Mouse (Mus musculus) spleen, adult 12 weeks (tissue): ENCODE measurements around the gene Sept1.
"Not testable (repeated sequence)": the region's sequence is repeated elsewhere in the genome, so short reads cannot be mapped to it uniquely, and the experiment has no call there.

Source experiments
- DNase-seq: peaks from one replicate; pipeline ENCODE4 v3.0.0; 2022; ENCODE audit warnings: low spot score

Sept1 gene

GRCm38 (mm10) chr7:127194011-127194632, 38.8 kb downstream of the Sept1 start:
- DNase-seq = no peak

- no peak for DNase-seq
These were observed 39.9 kb downstream of the Sept1 start for GRCm38 (mm10) chr7:127192989-127193388.

GRCm38 (mm10) chr7:127190672-127191071, 42.3 kb downstream of the Sept1 start:
- no peak for DNase-seq

- DNase-seq = no peak
These were observed 44.3 kb downstream of the Sept1 start for GRCm38 (mm10) chr7:127188305-127189276.

- no peak for DNase-seq
These were observed 45.6 kb downstream of the Sept1 start for GRCm38 (mm10) chr7:127187351-127187750.

- DNase-seq = no peak
These were observed 47.3 kb downstream of the Sept1 start for GRCm38 (mm10) chr7:127185601-127186000.

GRCm38 (mm10) chr7:127184720-127185119, 48.2 kb downstream of the Sept1 start:
- no peak for DNase-seq

- DNase-seq = peak; percentile 40
These were observed 49.1 kb downstream of the Sept1 start for GRCm38 (mm10) chr7:127183828-127184227.

GRCm38 (mm10) chr7:127183345-127183744, 49.6 kb downstream of the Sept1 start:
- no peak for DNase-seq

GRCm38 (mm10) chr7:127181724-127182123, 51.2 kb downstream of the Sept1 start:
- DNase-seq = not testable (repeated sequence)

GRCm38 (mm10) chr7:127180783-127181182, 52.1 kb downstream of the Sept1 start:
- no peak for DNase-seq

GRCm38 (mm10) chr7:127176937-127177336, 56.0 kb downstream of the Sept1 start:
- DNase-seq = no peak

GRCm38 (mm10) chr7:127166501-127166900, 66.4 kb downstream of the Sept1 start:
- no peak for DNase-seq

- DNase-seq = no peak
These were observed 67.1 kb downstream of the Sept1 start for GRCm38 (mm10) chr7:127165607-127166493.
